Mouse (Mus musculus): ENCODE data around the gene Olfr1385.

GRCm38 (mm10) chr11:49455043-49455442, 33.8 kb upstream of the Olfr1385 start, which contains the start of gene Olfr1387:
- no peak for TF ChIP-seq CTCF (IDR thresholded peaks at IDR 0.05; ENCODE audit: low read depth, low read length)
- no peak for TF ChIP-seq POLR2A (IDR thresholded peaks at IDR 0.05; ENCODE audit: borderline replicate concordance, low read depth, low read length)

Data from bone marrow macrophage, adult 2 months (primary cell).